Mouse (Mus musculus) ES-Bruce4 (cell line): ENCODE measurements around the gene Foxs1.

Experiments used
- CTCF ChIP-seq: IDR thresholded peaks from one replicate; pipeline ENCODE4 v1.8.1; 2011; ENCODE audit warnings: low read depth, low read length
- EP300 ChIP-seq: IDR thresholded peaks from 2 replicates; pipeline ENCODE4 v1.6.1; 2011; ENCODE audit warnings: low read depth, low read length; ENCODE audit not compliant: insufficient read depth
- POLR2A ChIP-seq: IDR thresholded peaks from one replicate; pipeline ENCODE4 v1.8.1; 2011; ENCODE audit warnings: low read length; ENCODE audit not compliant: insufficient read depth

GRCm38 (mm10) chr2:152925189-152925872, 7.7 kb downstream of the Foxs1 start:
- TF ChIP-seq POLR2A (no peak), CTCF (no peak), EP300 (no peak)
